Mouse (Mus musculus): ENCODE measurements around the gene Crtc2.

- TF ChIP-seq POLR2A (IDR thresholded peaks at IDR 0.05; ENCODE audit: borderline replicate concordance, extremely low read depth, low read depth, low read length), result no peak
- TF ChIP-seq CTCF (IDR thresholded peaks at IDR 0.05; ENCODE audit: insufficient read depth, low read length), result no peak
These were observed 3.2 kb upstream of the Crtc2 start for GRCm38 (mm10) chr3:90250791-90251190.
